In the genomic region with DNA sequence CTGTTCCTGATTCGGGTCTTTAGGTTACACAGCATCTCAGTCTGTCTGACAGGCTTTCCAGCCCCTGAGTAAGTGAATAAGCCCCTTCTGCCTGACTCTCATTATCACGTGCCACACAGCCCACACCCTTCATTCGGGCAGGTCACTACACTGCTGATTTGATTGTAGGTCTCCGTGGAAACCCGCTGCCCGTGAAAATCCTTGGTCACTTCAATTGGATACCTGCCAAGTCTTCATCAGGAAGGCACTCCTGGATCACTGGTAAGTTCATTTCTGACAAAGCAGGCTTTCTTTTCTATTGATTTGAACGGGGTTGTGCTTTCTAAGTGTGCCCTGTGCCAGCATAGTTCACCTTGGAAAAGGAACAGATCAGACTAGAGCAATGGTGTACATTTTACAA, we compare ENCODE assay signal across 15 mouse cellular contexts.
DNase-seq lines count a peak whose midpoint lies in the region; ATAC-seq and TF ChIP-seq lines count a peak whose summit lies in the region.
"Had no signal": no experiment of that assay in that cellular context is flagged by ENCODE, and none has a peak within 500 bp of the region (broad histone marks: within the 10 kb centered on the region; RNA-seq: fewer than 3 reads in every experiment).

No protein-coding gene starts in this region.

- intact Hi-C loops in left cerebral cortex, postnatal 4 days (cut with DNase I): no loop called here

- no peak overlapping the region for H3K9ac ChIP-seq in embryonic facial prominence, embryonic 11.5 days (replicated peaks; ENCODE audit: low read length)
- no peak overlapping the region for H3K9ac ChIP-seq in forebrain, embryonic 13.5 days
- no peak overlapping the region for H3K9ac ChIP-seq in liver, postnatal 0 days (replicated peaks)
- H3K9ac ChIP-seq: embryonic facial prominence, embryonic 12.5 days; heart, embryonic 15.5 days; liver, embryonic 12.5 days had no signal

- DNase-seq in embryonic facial prominence, embryonic 11.5 days (ENCODE audit: low spot score): peak; percentile 10
- no peak for DNase-seq in embryonic facial prominence, embryonic 10.5 days (ENCODE audit: low spot score)
- peak; percentile 75 for DNase-seq in MN1 (ENCODE audit: low spot score)
- DNase-seq in mesoderm, embryonic 11.5 days (ENCODE audit: low read depth, low spot score): peak; percentile 12
- no peak for DNase-seq in left cerebral cortex, postnatal 4 days
- DNase-seq in liver, postnatal 0 days: no peak
- DNase-seq in kidney, postnatal 4 days: no peak
- DNase-seq: adrenal gland, postnatal 25 days; B cell, adult 2 months; lung, postnatal 10 days; right cerebral cortex, postnatal 4 days had no signal

- no peak overlapping the region for H3K27ac ChIP-seq in embryonic facial prominence, embryonic 11.5 days (replicated peaks; ENCODE audit: low read depth, low read length)
- no peak overlapping the region for H3K27ac ChIP-seq in embryonic facial prominence, embryonic 10.5 days (replicated peaks)
- 0 out of 2 replicates have a peak overlapping the region, but pooled peaks have one; percentile 38 for H3K27ac ChIP-seq in forebrain, embryonic 13.5 days
- no peak overlapping the region for H3K27ac ChIP-seq in liver, postnatal 0 days (ENCODE audit: low read depth)
- H3K27ac ChIP-seq: embryonic facial prominence, embryonic 12.5 days; heart, embryonic 15.5 days; liver, embryonic 12.5 days had no signal

- H3K36me3 ChIP-seq in embryonic facial prominence, embryonic 11.5 days (replicated peaks; ENCODE audit: control insufficient read depth, insufficient read depth, low read depth, low read length): no peaks in the 10 kb centered on the region
- H3K36me3 ChIP-seq in embryonic facial prominence, embryonic 10.5 days (replicated peaks): no peaks in the 10 kb centered on the region
- H3K36me3 ChIP-seq in forebrain, embryonic 13.5 days (ENCODE audit: poor library complexity, severe bottlenecking): no peaks in the 10 kb centered on the region
- H3K36me3 ChIP-seq in liver, postnatal 0 days (replicated peaks; ENCODE audit: insufficient read depth, low read length): no peaks in the 10 kb centered on the region
- H3K36me3 ChIP-seq: embryonic facial prominence, embryonic 12.5 days; heart, embryonic 15.5 days; liver, embryonic 12.5 days had no signal

- TF ChIP-seq CTCF in liver, postnatal 0 days (IDR thresholded peaks at IDR 0.05; ENCODE audit: low read depth): no peak

- TF ChIP-seq EP300 in liver, postnatal 0 days (IDR thresholded peaks at IDR 0.05; ENCODE audit: low read depth): no peak

- no peak overlapping the region for H3K4me2 ChIP-seq in embryonic facial prominence, embryonic 11.5 days (ENCODE audit: low read depth, low read length)
- no peak overlapping the region for H3K4me2 ChIP-seq in forebrain, embryonic 13.5 days
- H3K4me2 ChIP-seq in liver, postnatal 0 days (ENCODE audit: low read depth, low read length): no peak overlapping the region
- H3K4me2 ChIP-seq: embryonic facial prominence, embryonic 12.5 days; heart, embryonic 15.5 days; liver, embryonic 12.5 days had no signal

- no peak overlapping the region for H3K4me3 ChIP-seq in embryonic facial prominence, embryonic 11.5 days (ENCODE audit: low read depth, low read length)
- H3K4me3 ChIP-seq in embryonic facial prominence, embryonic 10.5 days: no peak overlapping the region
- H3K4me3 ChIP-seq in forebrain, embryonic 13.5 days: no peak overlapping the region
- no peak overlapping the region for H3K4me3 ChIP-seq in liver, postnatal 0 days (ENCODE audit: low read depth, low read length)
- H3K4me3 ChIP-seq: embryonic facial prominence, embryonic 12.5 days; heart, embryonic 15.5 days; liver, embryonic 12.5 days had no signal

- no peaks in the 10 kb centered on the region for H3K27me3 ChIP-seq in embryonic facial prominence, embryonic 11.5 days (ENCODE audit: control insufficient read depth, insufficient read depth, low read length)
- no peaks in the 10 kb centered on the region for H3K27me3 ChIP-seq in embryonic facial prominence, embryonic 10.5 days (replicated peaks; ENCODE audit: low read depth, poor library complexity, severe bottlenecking)
- H3K27me3 ChIP-seq in forebrain, embryonic 13.5 days: no peaks in the 10 kb centered on the region
- H3K27me3 ChIP-seq in liver, postnatal 0 days (ENCODE audit: insufficient read depth, low read length): no peaks in the 10 kb centered on the region
- H3K27me3 ChIP-seq: embryonic facial prominence, embryonic 12.5 days; heart, embryonic 15.5 days; liver, embryonic 12.5 days had no signal

- 47% methylated on average over 7 of the region's 7 CpGs for WGBS in embryonic facial prominence, embryonic 11.5 days
- 51% methylated on average over 7 of the region's 7 CpGs for WGBS in embryonic facial prominence, embryonic 10.5 days
- WGBS in forebrain, embryonic 13.5 days: 12% methylated on average over 7 of the region's 7 CpGs
- WGBS in liver, postnatal 0 days (ENCODE audit: insufficient replicate concordance): 66% methylated on average over 7 of the region's 7 CpGs

- 0 out of 2 replicates have a peak, but pooled peaks have one; percentile 58 for ATAC-seq in embryonic facial prominence, embryonic 11.5 days (replicated peaks; ENCODE audit: insufficient number of reproducible peaks, low FRiP score, low TSS enrichment, low read depth)
- ATAC-seq in forebrain, embryonic 13.5 days: peak; percentile 50; the same call in 1 of the 2 replicates
- ATAC-seq in liver, postnatal 0 days: no peak
- ATAC-seq: liver, embryonic 12.5 days had no signal

- no peaks in the 10 kb centered on the region for H3K9me3 ChIP-seq in embryonic facial prominence, embryonic 11.5 days (replicated peaks; ENCODE audit: control insufficient read depth, low read length)
- no peaks in the 10 kb centered on the region for H3K9me3 ChIP-seq in embryonic facial prominence, embryonic 10.5 days
- H3K9me3 ChIP-seq in forebrain, embryonic 13.5 days (replicated peaks): no peaks in the 10 kb centered on the region
- H3K9me3 ChIP-seq in liver, postnatal 0 days (ENCODE audit: low read length): no peaks in the 10 kb centered on the region
- H3K9me3 ChIP-seq: embryonic facial prominence, embryonic 12.5 days; heart, embryonic 15.5 days; liver, embryonic 12.5 days had no signal

- no peaks in the 10 kb centered on the region for H3K4me1 ChIP-seq in embryonic facial prominence, embryonic 11.5 days (ENCODE audit: control insufficient read depth, insufficient read depth, low read length)
- peaks cover 21% of the 10 kb centered on the region for H3K4me1 ChIP-seq in embryonic facial prominence, embryonic 10.5 days
- H3K4me1 ChIP-seq in forebrain, embryonic 13.5 days: peaks cover 28% of the 10 kb centered on the region
- no peaks in the 10 kb centered on the region for H3K4me1 ChIP-seq in liver, postnatal 0 days (ENCODE audit: insufficient read depth)
- H3K4me1 ChIP-seq: liver, embryonic 12.5 days had no signal

Comparison
In these comparisons a context has a peak if more than half of its experiments do, and no peak if none do; other contexts are left out.
1. DNase-seq: peak in embryonic facial prominence, embryonic 11.5 days (single experiment), MN1 (single experiment) and mesoderm, embryonic 11.5 days (single experiment); none in embryonic facial prominence, embryonic 10.5 days (single experiment), left cerebral cortex, postnatal 4 days (single experiment), liver, postnatal 0 days (single experiment) and kidney, postnatal 4 days (0 of 2).